Mouse (Mus musculus) inflammation-experienced regulatory T-cells, adult 6 months (primary cell): ENCODE data around the gene Mall. TPM values are rescaled to one million over a fixed set of nuclear protein-coding genes. Genes with fewer than 3 reads are reported as not detected.

Experiments used
- ATAC-seq: one replicate; pipeline ENCODE4 v1.8.0; 2017
- polyA plus RNA-seq, 3 experiments: library from polyadenylated mRNA; unstranded; fragments of 100-300 nt; shearing (Covaris generic); gene quantifications; one replicate each; pipeline ENCODE4 v1.2.1; 2017

Mall gene
- polyA plus RNA-seq, 3 experiments from 2014 or later: not detected

DNA sequence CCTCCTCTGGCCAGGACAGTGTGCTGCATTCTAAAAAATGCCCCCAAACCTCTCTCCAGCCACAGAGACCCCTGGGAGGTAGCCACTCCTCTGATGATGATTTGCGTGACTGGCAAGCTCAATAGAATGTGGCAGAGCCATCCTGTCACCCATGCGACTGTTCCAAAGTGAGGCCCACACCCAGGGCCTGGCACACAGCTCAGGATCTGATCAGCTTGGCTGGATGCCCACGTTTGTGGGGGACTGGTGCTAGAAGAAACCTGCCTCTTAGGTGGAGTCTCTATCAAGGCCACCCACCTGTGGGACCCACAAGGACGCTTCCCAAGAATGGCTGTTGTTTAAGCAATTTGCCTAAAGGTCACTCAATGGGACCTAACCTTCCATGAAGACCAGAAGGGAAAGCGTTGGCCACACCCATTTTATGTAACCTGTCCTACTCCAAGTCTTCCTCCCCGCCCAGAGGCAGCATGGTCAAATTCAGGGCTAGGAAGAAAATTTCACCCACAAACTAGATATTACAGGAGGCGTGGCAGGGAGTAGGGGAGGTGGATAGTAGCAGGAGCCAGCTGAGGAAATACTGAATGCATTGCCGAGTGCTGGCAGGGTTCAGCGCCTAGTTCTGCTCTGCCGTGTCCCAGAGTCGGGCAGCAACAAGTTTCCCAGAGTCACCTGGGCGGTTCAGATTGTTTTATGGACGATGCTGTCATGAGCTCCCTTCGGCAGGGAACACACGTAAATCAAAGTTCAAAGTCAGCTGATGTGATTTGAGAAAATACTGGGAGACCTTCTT lies 876 bp downstream of the Mall start:
- no peak for ATAC-seq

- no peak for ATAC-seq
These were observed 1.6 kb downstream of the Mall start for GRCm38 (mm10) chr2:127728146-127728545.

DNA sequence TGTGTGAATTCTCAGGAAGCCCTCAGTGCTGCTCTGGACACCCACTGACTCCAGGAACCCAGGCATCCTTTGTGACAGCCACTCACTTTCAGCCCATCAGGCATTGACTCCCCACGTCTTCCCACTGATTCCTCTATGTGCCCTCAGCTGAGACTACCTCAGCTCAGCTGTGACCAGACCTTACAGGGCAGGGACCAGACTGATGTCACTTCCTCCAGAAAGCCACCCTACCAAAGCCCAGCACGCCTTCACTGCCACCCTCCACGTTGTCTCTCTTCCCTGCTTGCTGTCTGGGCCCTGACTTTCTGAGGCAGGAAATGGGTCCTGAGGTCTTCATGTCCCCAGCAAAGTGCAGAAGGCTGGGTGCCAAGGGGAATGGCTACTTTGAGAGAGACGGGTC lies 6.5 kb downstream of the Mall start:
- ATAC-seq: no peak

DNA sequence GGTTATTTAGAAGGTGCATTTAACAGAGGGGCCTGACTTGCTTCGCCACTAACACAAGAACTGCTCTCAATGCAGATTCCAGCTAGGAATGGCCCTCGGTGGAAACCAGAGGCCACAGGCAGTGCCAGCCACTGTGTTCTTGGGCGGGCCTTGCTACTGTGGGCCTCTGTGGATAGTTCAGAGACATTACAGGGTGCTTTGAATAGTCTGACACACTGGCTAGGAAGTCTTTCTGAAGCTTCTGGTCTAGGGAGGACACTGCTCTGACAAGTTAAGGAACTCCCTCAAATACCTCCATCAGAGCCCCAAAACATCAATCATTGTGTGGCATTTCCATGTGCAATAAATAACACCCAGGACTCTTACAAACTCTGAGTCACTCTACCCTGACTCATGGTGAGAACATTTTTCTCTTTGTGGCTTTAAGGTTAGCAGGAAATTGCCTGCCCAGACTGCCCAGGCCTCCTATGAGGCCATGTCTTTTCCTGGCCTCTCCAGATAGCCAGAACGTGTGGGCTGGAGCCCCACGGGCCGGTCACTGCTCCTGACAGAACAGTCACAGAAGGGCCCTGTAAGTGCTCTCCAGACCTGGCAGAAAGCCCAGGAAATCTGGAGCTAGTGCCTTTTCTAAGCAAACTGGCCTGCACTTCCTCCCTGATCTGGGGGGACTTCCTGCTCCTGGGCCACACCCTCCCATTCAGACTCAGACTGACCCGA lies 7.4 kb downstream of the Mall start:
- ATAC-seq: no peak

- no peak for ATAC-seq
These were observed 10.8 kb downstream of the Mall start for GRCm38 (mm10) chr2:127718839-127719468.

GRCm38 (mm10) chr2:127714726-127715125 lies 15.0 kb downstream of the Mall start:
- no peak for ATAC-seq

- ATAC-seq: no peak
These were observed 20.9 kb downstream of the Mall start for GRCm38 (mm10) chr2:127708792-127709191.

GRCm38 (mm10) chr2:127708060-127708459 lies 21.7 kb downstream of the Mall start:
- ATAC-seq: no peak

GRCm38 (mm10) chr2:127705267-127705666 lies 24.5 kb downstream of the Mall start:
- ATAC-seq: no peak

- ATAC-seq: no peak
These were observed 40.5 kb downstream of the Mall start for GRCm38 (mm10) chr2:127689239-127689638.

- no peak for ATAC-seq
These were observed 45.9 kb downstream of the Mall start for GRCm38 (mm10) chr2:127683687-127684331.

GRCm38 (mm10) chr2:127667843-127668506 lies 61.8 kb downstream of the Mall start:
- no peak for ATAC-seq

DNA sequence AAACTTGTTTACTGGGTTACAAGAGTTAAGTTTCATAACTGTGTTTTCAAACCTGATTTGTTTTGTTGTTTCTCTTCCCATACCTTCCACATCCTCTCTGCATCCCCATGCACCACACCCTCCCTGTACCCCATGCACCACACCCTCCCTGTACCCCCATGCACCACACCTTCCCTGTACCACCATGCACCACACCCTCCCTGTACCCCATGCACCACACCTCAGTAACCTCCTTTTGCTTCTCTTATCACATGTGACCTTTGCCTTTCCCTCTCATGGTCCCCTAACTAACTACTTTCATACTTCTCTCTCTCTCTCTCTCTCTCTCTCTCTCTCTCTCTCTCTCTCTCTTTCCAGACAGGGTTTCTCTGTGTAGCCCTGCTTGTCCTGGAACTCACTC lies 62.7 kb downstream of the Mall start:
- ATAC-seq: no peak

- no peak for ATAC-seq
These were observed 67.0 kb downstream of the Mall start for GRCm38 (mm10) chr2:127662708-127663107.

GRCm38 (mm10) chr2:127656086-127656720 lies 73.5 kb downstream of the Mall start, which contains the start of gene Mal:
Gene Mal (minus strand): TSS chr2:127656695.
- ATAC-seq: no peak

DNA sequence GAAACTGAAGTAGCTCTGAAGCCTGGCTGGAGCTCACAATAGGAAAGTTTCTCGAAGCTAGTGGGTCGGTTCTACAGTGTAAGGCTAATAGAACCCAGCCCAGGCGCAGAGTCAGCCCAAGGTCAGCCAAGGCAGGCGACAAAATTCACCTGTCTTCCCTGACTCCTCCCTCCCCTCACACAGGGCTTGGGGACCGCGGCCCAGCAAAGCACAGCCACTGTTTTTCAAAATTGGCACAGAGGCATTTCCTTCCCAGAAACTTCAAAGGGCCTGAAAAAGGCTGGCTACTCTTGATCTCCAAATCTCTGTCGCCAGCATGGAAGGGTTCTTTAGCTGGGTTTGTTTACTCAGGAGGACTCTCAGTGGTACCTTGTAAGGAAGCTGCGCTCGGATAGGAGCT lies 74.3 kb downstream of the Mall start:
- ATAC-seq: no peak

DNA sequence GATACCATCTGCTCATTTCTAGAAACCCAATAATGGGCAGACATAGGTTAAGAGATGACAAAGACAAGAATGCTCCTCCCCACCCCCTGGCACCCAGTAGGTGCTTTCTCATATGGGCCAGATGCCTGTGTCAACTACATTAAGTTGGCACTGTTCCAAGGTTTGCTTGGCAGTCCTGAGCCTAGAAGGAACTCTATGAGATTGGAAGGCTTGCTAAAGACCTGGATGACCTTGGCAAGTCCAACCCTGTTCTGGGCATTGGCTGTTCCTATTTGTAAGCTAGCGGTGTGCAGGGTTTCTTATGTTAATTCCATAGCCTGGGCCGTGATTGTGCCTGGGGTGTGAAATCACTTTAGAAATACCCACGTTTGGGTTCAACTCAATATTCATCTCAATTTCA lies 74.9 kb downstream of the Mall start:
- no peak for ATAC-seq

Other genes starting within 250 kb of the Mall start
- 1 to 10 TPM in 1 of 3 experiments, not detected in 2; 3.5 TPM for gene Kcnip3, start 207.8 kb downstream of the Mall start, polyA plus RNA-seq
- gene Prom2, start 188.5 kb downstream of the Mall start, polyA plus RNA-seq: under 1 TPM in 1 of 3 experiments, not detected in 2; 0.10 TPM
- 1 to 10 TPM in 2 of 3 experiments, under 1 TPM in 1; 0.92 to 3.0 (median 2.4) TPM for gene Zfp661, start 142.8 kb downstream of the Mall start, polyA plus RNA-seq
- gene Mrps5, start 142.7 kb downstream of the Mall start, polyA plus RNA-seq: 100 to 1,000 TPM; 107 to 152 (median 144) TPM
- gene Mal, start 73.2 kb downstream of the Mall start, polyA plus RNA-seq: not detected
- under 1 TPM in 1 of 3 experiments, not detected in 2; 0.36 TPM for gene Nphp1, start 59.0 kb upstream of the Mall start, polyA plus RNA-seq
- gene Mtln, start 62.6 kb upstream of the Mall start, polyA plus RNA-seq: 10 to 100 TPM; 18.2 to 38.9 (median 34.5) TPM
- gene Bub1, start 101.9 kb upstream of the Mall start, polyA plus RNA-seq: 10 to 100 TPM in 1 of 3 experiments, 1 to 10 TPM in 2; 1.6 to 16.2 (median 2.3) TPM
- under 1 TPM in 1 of 3 experiments, not detected in 2; 0.72 TPM for gene Acoxl, start 108.9 kb upstream of the Mall start, polyA plus RNA-seq